Mouse (Mus musculus) ovary, postnatal 14 days (tissue): ENCODE results near the gene Mrps18b.
A peak's percentile ranks its signal among the peaks of the same experiment; 100 is the strongest.
"Not testable (repeated sequence)": the region's sequence is repeated elsewhere in the genome, so short reads cannot be mapped to it uniquely, and the experiment has no call there.

Experiments
- DNase-seq: peaks from one replicate; pipeline ENCODE4 v3.0.0; 2022; ENCODE audit warnings: low spot score

The Mrps18b gene

GRCm38 (mm10) chr17:35916297-35917142 lies at the start of gene Mrps18b, which contains the start of gene Ppp1r10:
TSS of gene Mrps18b (minus strand) at chr17:35916389.
TSS of gene Ppp1r10 (plus strand) at chr17:35916434.
- peak; percentile 96 for DNase-seq

GRCm38 (mm10) chr17:35963279-35963678 lies 47.1 kb upstream of the Mrps18b start:
- no peak for DNase-seq

GRCm38 (mm10) chr17:35958533-35959223 lies 42.5 kb upstream of the Mrps18b start:
- no peak for DNase-seq

GRCm38 (mm10) chr17:35954665-35955064 lies 38.5 kb upstream of the Mrps18b start:
- no peak for DNase-seq

GRCm38 (mm10) chr17:35952559-35952958 lies 36.4 kb upstream of the Mrps18b start:
- not testable (repeated sequence) for DNase-seq

GRCm38 (mm10) chr17:35950946-35951345 lies 34.8 kb upstream of the Mrps18b start:
- not testable (repeated sequence) for DNase-seq

GRCm38 (mm10) chr17:35939941-35940340 lies 23.8 kb upstream of the Mrps18b start:
- no peak for DNase-seq

GRCm38 (mm10) chr17:35939108-35939507 lies 22.9 kb upstream of the Mrps18b start:
- no peak for DNase-seq

- DNase-seq: no peak
These were observed 21.6 kb upstream of the Mrps18b start for GRCm38 (mm10) chr17:35937700-35938348.

GRCm38 (mm10) chr17:35935763-35936162 lies 19.6 kb upstream of the Mrps18b start:
- not testable (repeated sequence) for DNase-seq

GRCm38 (mm10) chr17:35932608-35933007 lies 16.4 kb upstream of the Mrps18b start:
- DNase-seq: no peak

GRCm38 (mm10) chr17:35930627-35931026 lies 14.4 kb upstream of the Mrps18b start:
- DNase-seq: no peak

- no peak for DNase-seq
These were observed 13.3 kb upstream of the Mrps18b start for GRCm38 (mm10) chr17:35929534-35929933.

GRCm38 (mm10) chr17:35927471-35927870 lies 11.3 kb upstream of the Mrps18b start:
- DNase-seq: no peak

GRCm38 (mm10) chr17:35923281-35923680 lies 7.1 kb upstream of the Mrps18b start:
- no peak for DNase-seq

GRCm38 (mm10) chr17:35922566-35922965 lies 6.4 kb upstream of the Mrps18b start:
- no peak for DNase-seq

- DNase-seq: no peak
These were observed 5.5 kb upstream of the Mrps18b start for GRCm38 (mm10) chr17:35921710-35922109.

- DNase-seq: no peak
These were observed 4.8 kb upstream of the Mrps18b start for GRCm38 (mm10) chr17:35920862-35921562.

GRCm38 (mm10) chr17:35920384-35920783 lies 4.2 kb upstream of the Mrps18b start:
- DNase-seq: no peak

- no peak for DNase-seq
These were observed 3.7 kb upstream of the Mrps18b start for GRCm38 (mm10) chr17:35919864-35920301.

- peak; percentile 81 for DNase-seq
These were observed 3.0 kb upstream of the Mrps18b start for GRCm38 (mm10) chr17:35919060-35919715.
